Mouse (Mus musculus) cerebellum, adult 2 months (tissue): ENCODE measurements at regions not wholly inside any gene's neighbourhood (a gene's known extent, or its start where the extent isn't known, plus 50 kb on each side); places are given as distances from the start of the nearest gene placed in this dataset.

Experiments
- DNase-seq, 2 experiments: peaks; one replicate each; pipeline ENCODE4 v3.0.0; 2021
- H3K27ac ChIP-seq: fragments of 200-500 bp; 2 replicates; pipeline ENCODE4 v1.5.1; 2012; ENCODE audit warnings: low read length, control low read depth, inconsistent platforms; ENCODE audit not compliant: insufficient read depth
- H3K27me3 ChIP-seq: fragments of 200-500 bp; 2 replicates; pipeline ENCODE4 v1.6.1; 2012; ENCODE audit warnings: inconsistent platforms, mild to moderate bottlenecking, low read length, moderate library complexity; ENCODE audit not compliant: control insufficient read depth, insufficient read depth
- H3K4me1 ChIP-seq: fragments of 200-500 bp; 2 replicates; pipeline ENCODE4 v1.6.1; 2011; ENCODE audit warnings: low read length; ENCODE audit not compliant: control insufficient read depth, insufficient read depth
- H3K4me3 ChIP-seq: fragments of 200-500 bp; replicated peaks from 2 replicates; pipeline ENCODE3; 2011; ENCODE audit warnings: mild to moderate bottlenecking, low read depth, low read length, control low read depth; ENCODE audit not compliant: insufficient read depth
- CTCF ChIP-seq: fragments of 200-500 bp; IDR thresholded peaks from 2 replicates; pipeline ENCODE4 v1.5.1; 2011; ENCODE audit warnings: low read depth, mild to moderate bottlenecking, control low read depth, low read length, moderate library complexity, borderline replicate concordance; ENCODE audit not compliant: insufficient read depth
- POLR2A ChIP-seq: fragments of 200-500 bp; IDR thresholded peaks from 2 replicates; pipeline ENCODE4 v1.6.1; 2011; ENCODE audit warnings: low read length, control low read depth, borderline replicate concordance; ENCODE audit not compliant: insufficient read depth
- WGBS: fragments of 180-500 bp; shearing (Covaris S2); methylation state at CpG from one replicate; pipeline ENCODE4 v1.1.7; 2018; 5-methylcytosine and 5-hydroxymethylcytosine counted together

DNA sequence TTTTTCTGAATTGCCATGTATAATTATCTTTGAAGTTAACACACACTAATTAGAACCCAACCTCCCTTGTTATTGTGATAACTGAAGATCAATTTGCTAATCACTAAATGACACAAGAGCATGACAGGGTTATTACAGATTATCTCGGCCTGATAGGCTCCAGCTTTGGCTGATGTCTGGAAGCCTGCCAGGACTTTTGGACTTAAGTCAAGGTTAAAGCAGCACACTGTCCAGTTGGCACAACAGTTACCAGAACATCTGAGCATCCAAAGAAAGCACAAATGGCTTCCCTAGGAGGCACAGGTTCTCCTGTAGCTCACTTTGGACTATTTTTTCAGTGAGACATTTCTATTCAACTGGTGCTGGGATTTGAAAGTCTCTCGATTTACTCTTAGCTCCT lies 475.0 kb upstream of the A730009L09Rik start:
- 11% methylated on average over 2 of the region's 2 CpGs for WGBS
- DNase-seq, result peak in 1 of 2 experiments; percentile 32
- TF ChIP-seq POLR2A, result no peak
- no peak for TF ChIP-seq CTCF
- no peak overlapping the region for H3K27ac ChIP-seq
- H3K4me3 ChIP-seq, result no peak overlapping the region
- H3K27me3 ChIP-seq, result no peaks in the 10 kb centered on the region
- 0 out of 2 replicates have a peak, but pooled peaks cover 2% of the 10 kb centered on the region for H3K4me1 ChIP-seq

DNA sequence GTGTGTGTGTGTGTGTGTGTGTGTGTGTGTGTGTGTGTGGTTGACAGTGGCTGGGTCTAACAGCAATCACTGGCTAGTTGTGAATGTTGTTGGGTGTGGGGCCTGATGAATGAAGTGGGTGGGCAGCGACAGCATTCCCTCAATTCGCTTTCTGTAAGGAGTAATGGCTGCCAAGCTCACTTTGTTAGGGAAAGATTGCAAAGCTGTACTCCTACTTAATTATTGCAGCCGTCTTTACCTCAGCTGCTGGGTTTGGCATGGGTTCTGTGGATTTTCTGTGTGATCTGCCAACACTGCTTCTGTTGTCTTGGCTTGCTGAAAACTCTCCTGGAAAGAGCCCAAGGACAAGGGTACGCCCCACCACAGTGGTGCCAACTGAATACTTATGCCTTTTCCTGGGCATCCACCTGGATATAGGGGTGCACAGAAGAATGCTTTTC lies 472.9 kb upstream of the A730009L09Rik start:
- TF ChIP-seq CTCF, result no peak
- TF ChIP-seq POLR2A, result no peak
- Histone ChIP-seq H3K4me3 (no peak overlapping the region), H3K4me1 (0 out of 2 replicates have a peak, but pooled peaks cover 2% of the 10 kb centered on the region), H3K27ac (no peak overlapping the region), H3K27me3 (no peaks in the 10 kb centered on the region)
- DNase-seq, result peak; percentile 46 to 72
- WGBS, result 6% methylated on average over 4 of the region's 4 CpGs

DNA sequence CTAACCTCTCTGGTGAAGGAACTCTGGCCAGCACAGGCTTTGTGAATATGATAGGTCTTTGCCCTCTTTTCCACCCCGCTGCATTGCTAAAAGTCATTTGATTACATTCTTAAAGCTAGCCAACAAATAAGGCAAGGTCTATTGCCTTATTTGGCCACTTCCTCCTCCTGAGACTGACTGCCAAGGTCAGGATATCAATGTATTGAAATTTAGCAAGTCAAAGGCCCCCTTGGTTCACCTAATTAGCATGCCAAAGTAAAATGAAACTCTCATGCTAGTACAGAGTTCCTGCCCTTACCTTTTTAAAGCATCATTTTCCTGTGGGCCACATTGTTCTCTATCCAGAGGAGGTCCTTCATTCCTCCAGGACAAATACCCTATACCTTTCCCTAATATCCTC lies 469.6 kb upstream of the A730009L09Rik start:
- DNase-seq, result no peak
- Histone ChIP-seq H3K4me1 (0 out of 2 replicates have a peak, but pooled peaks cover 2% of the 10 kb centered on the region), H3K27me3 (no peaks in the 10 kb centered on the region), H3K27ac (no peak overlapping the region), H3K4me3 (no peak overlapping the region)
- 98% methylated on average over 1 of the region's 1 CpGs for WGBS
- TF ChIP-seq POLR2A, result no peak
- no peak for TF ChIP-seq CTCF
